Comparison of ENCODE assay signal across 8 mouse cellular contexts in the genomic region with DNA sequence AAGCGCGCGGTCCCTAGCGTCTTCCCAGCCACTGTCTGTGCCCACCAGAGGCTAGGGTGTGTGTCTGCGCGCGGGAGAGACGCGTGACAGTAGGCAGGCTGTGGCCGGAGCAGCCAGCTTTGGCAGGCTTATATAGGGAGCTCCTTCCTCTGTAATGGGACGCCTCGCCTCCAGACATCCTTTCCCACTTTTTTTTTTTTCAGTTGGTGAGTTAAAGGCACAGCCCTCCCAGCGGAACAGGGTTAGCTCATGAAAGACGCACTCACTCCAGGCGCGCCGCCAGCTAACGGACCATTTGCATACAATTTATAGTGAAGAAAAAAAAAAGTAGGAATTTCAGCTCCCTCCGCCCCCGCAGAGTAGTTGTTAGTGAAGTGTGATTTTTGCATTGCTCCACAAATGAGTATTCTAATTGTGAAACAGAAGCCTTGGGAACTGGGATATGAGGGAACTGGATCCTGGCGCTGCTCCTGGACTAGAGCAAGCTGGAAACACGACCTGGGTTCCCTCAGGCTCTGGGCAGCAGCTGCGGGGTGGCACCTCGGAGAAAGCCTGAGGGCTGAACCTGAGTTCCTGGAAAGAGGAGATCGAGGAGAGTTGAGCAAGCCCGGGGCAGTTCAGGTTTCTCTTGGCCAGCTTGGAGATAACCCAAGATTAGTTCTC. TPM values are rescaled to one million over a fixed set of nuclear protein-coding genes. Genes with fewer than 3 reads are reported as not detected.
DNase-seq lines count a peak whose midpoint lies in the region; ATAC-seq lines count a peak whose summit lies in the region.

Gene Tnc, minus strand, starts transcription at position 185 of the 663 bp plus-strand sequence.

- peak within 1 kb of the TSS; percentile 64 for H3K4me2 ChIP-seq in intestine, embryonic 14.5 days (ENCODE audit: low read length)

- 1% methylated on average over 26 of the region's 26 CpGs for WGBS in intestine, embryonic 14.5 days

- H3K27me3 ChIP-seq in intestine, embryonic 14.5 days (replicated peaks; ENCODE audit: control insufficient read depth, insufficient read depth, low read length): peaks cover 13% of the 10 kb centered on the region; the same call in 1 of the 2 replicates

- ATAC-seq in intestine, embryonic 14.5 days (replicated peaks; ENCODE audit: low FRiP score, low TSS enrichment, low read depth): 0 out of 2 replicates have a peak, but pooled peaks have one; percentile 58

- no peak within 1 kb of the TSS for H3K27ac ChIP-seq in intestine, embryonic 14.5 days (ENCODE audit: low read depth)

- H3K9me3 ChIP-seq in intestine, embryonic 14.5 days (ENCODE audit: control insufficient read depth, low read length): no peaks in the 10 kb centered on the region

- H3K9ac ChIP-seq in intestine, embryonic 14.5 days (ENCODE audit: low read length): peak within 1 kb of the TSS; percentile 38

- H3K36me3 ChIP-seq in intestine, embryonic 14.5 days (ENCODE audit: control insufficient read depth, insufficient read depth, low read length): no peaks in the 10 kb centered on the region

- intact Hi-C loops in gastrocnemius, postnatal 14 days (cut with DNase I; ENCODE audit: low total_unique reads): no loop called here

- H3K4me1 ChIP-seq in intestine, embryonic 14.5 days (replicated peaks; ENCODE audit: control insufficient read depth, insufficient read depth, low read length): no peaks in the 10 kb centered on the region

- DNase-seq in R1 (ENCODE audit: low read depth, low spot score): peak; percentile 57
- peak; percentile 77 for DNase-seq in embryo, embryonic 11 days
- DNase-seq in gastrocnemius, postnatal 14 days: peak; percentile 72
- peak; percentile 71 for DNase-seq in intestine, embryonic 14.5 days (ENCODE audit: low spot score)
- DNase-seq in left cerebral cortex, adult 18-20 months (ENCODE audit: low spot score in 2 of 2): peak; percentile 86
- peak; percentile 22 for DNase-seq in lung, postnatal 36 days
- peak; percentile 76 for DNase-seq in skeletal muscle tissue, adult 2 months (ENCODE audit: low read depth, low spot score)
- DNase-seq in thymus, postnatal 36 days: no peak

- H3K4me3 ChIP-seq in intestine, embryonic 14.5 days (ENCODE audit: low read depth, low read length): peak within 1 kb of the TSS; percentile 36

RNA-seq across cellular contexts. Expression of gene Tnc, which starts in this region (rescaled TPM):
- total RNA-seq in gastrocnemius, postnatal 14 days (2021): 10 to 100 TPM; 16.2 to 21.0 TPM
- polyA plus RNA-seq in intestine, embryonic 14.5 days (2014; fragmentation: Nextera tagmentation; extraction: Ambion mirVana): 5.9 and 7.0 TPM in 2 replicates
- 1 to 10 TPM; 2.3 to 2.5 TPM for total RNA-seq in left cerebral cortex, adult 18-20 months (2021)

Comparison
In these comparisons a context has a peak if more than half of its experiments do, and no peak if none do; other contexts are left out.
1. RNA of gene Tnc (total RNA-seq): 16.2 to 21.0 TPM in gastrocnemius, postnatal 14 days; 2.3 to 2.5 TPM in left cerebral cortex, adult 18-20 months; every median in the first group is over 4 times any median in the second.
2. DNase-seq: peak in R1 (single experiment), embryo, embryonic 11 days (single experiment), gastrocnemius, postnatal 14 days (single experiment), intestine, embryonic 14.5 days (single experiment), left cerebral cortex, adult 18-20 months (2 of 2), lung, postnatal 36 days (single experiment) and skeletal muscle tissue, adult 2 months (single experiment); none in thymus, postnatal 36 days (0 of 2).